Mouse (Mus musculus): ENCODE results near the gene Nrf1. TPM values are rescaled to one million over a fixed set of nuclear protein-coding genes. Genes with fewer than 3 reads are reported as not detected.

Nrf1 gene
- polyA plus RNA-seq, 3 experiments from 2014 or later, result 87.3 to 91.7 (median 87.5) TPM

GRCm38 (mm10) chr6:30150471-30150870, 102.7 kb downstream of the Nrf1 start:
- no peak for ATAC-seq

- ATAC-seq, result no peak
These were observed 104.4 kb downstream of the Nrf1 start for GRCm38 (mm10) chr6:30152163-30152562.

- no peak for ATAC-seq
These were observed 104.9 kb downstream of the Nrf1 start for GRCm38 (mm10) chr6:30152649-30153048.

GRCm38 (mm10) chr6:30153076-30153475, 105.3 kb downstream of the Nrf1 start:
- no peak for ATAC-seq

- ATAC-seq, result no peak
These were observed 106.1 kb downstream of the Nrf1 start for GRCm38 (mm10) chr6:30153733-30154415.

GRCm38 (mm10) chr6:30159516-30160045, 111.8 kb downstream of the Nrf1 start:
- ATAC-seq, result no peak

GRCm38 (mm10) chr6:30160408-30160807, 112.6 kb downstream of the Nrf1 start:
- ATAC-seq, result no peak

- no peak for ATAC-seq
These were observed 113.8 kb downstream of the Nrf1 start for GRCm38 (mm10) chr6:30161618-30162017.

- no peak for ATAC-seq
These were observed 114.3 kb downstream of the Nrf1 start for GRCm38 (mm10) chr6:30162091-30162490.

- ATAC-seq, result no peak
These were observed 118.6 kb downstream of the Nrf1 start for GRCm38 (mm10) chr6:30166349-30166748.

- ATAC-seq, result no peak
These were observed 119.4 kb downstream of the Nrf1 start for GRCm38 (mm10) chr6:30167192-30167591.

GRCm38 (mm10) chr6:30168275-30168674, 120.5 kb downstream of the Nrf1 start:
- ATAC-seq, result no peak

GRCm38 (mm10) chr6:30169148-30169547, 121.4 kb downstream of the Nrf1 start:
- no peak for ATAC-seq

- ATAC-seq, result no peak
These were observed 123.4 kb downstream of the Nrf1 start for GRCm38 (mm10) chr6:30171226-30171625.

GRCm38 (mm10) chr6:30171967-30172366, 124.2 kb downstream of the Nrf1 start:
- ATAC-seq, result no peak

- no peak for ATAC-seq
These were observed 124.6 kb downstream of the Nrf1 start for GRCm38 (mm10) chr6:30172441-30172819.

- no peak for ATAC-seq
These were observed 125.2 kb downstream of the Nrf1 start for GRCm38 (mm10) chr6:30172820-30173550.

- peak; percentile 58 for ATAC-seq
These were observed 126.0 kb downstream of the Nrf1 start for GRCm38 (mm10) chr6:30173551-30174460.

GRCm38 (mm10) chr6:30174461-30175224, 126.9 kb downstream of the Nrf1 start:
- ATAC-seq, result no peak

GRCm38 (mm10) chr6:30175225-30175917, 127.6 kb downstream of the Nrf1 start:
- ATAC-seq, result no peak

- no peak for ATAC-seq
These were observed 128.2 kb downstream of the Nrf1 start for GRCm38 (mm10) chr6:30175918-30176421.

All from inflammation-experienced regulatory T-cells, adult 6 months (primary cell).